Mouse (Mus musculus) left cerebral cortex, postnatal 14 days (tissue): ENCODE results near the gene 2900026A02Rik. TPM values are rescaled to one million over a fixed set of nuclear protein-coding genes. Genes with fewer than 3 reads are reported as not detected.

ENCODE experiments used
- DNase-seq, 2 experiments: peaks; one replicate each; pipeline ENCODE4 v3.0.0; 2021 to 2022; ENCODE audit warnings: low spot score in 2 of 2, mixed read lengths in 1 of 2
- intact Hi-C: fragments of 180-260 bp; cut with DNase I; formaldehyde crosslinking; loops from one replicate; pipeline ENCODE4 v1.15.1; 2025
- total RNA-seq, 2 experiments: library from RNA; stranded (reverse); gene quantifications; 2 replicates each; pipeline ENCODE4 v1.2.3; 2021

2900026A02Rik gene
- total RNA-seq, 2 experiments from 2014 or later: 55.8 to 63.6 TPM

DNA sequence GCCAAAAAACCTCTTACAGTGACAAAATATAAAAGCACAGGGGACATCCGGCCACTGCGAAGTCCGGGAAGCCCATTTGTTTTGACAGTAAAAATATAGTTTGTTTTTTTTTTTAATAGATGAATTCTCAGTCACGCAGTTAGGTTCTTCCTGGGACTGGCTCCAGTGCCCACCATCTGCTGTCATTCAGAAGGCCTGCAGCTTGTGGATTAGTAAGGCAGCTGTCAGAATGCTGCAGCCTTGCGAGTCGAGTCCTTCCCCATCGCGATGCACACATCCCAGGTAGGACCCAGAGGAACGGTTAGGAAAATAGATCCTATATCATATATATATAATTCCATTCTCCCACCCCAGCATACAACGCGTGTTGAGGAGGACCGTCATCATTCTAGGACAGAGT is 134.6 kb downstream of the 2900026A02Rik start:
- DNase-seq: peak in 1 of 2 experiments; percentile 48
- intact Hi-C loops: no loop called here

- no peak for DNase-seq
- intact Hi-C loops: no loop called here
Observed at GRCm38 (mm10) chr5:113085931-113086330, 135.1 kb downstream of the 2900026A02Rik start.

DNA sequence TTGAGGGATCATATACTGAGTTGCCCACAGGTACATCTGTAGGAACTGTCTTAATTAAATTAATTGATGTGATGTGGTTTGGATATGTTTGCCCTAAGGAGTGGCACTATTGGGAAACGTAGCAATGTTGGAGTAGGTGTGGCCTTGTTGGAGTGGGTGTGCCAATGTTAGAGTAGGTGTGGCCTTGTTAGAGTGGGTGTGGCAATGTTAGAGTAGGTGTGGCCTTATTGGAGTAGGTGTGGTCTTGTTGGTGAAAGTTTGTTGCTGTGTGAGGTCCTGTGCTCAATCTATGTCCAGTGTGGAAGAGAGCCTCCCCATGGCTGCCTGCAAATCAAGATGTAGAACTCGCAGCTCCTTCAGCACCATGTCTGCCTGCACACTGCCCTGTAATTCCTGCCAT is 136.7 kb downstream of the 2900026A02Rik start:
- no peak for DNase-seq
- intact Hi-C loops: no loop called here

DNA sequence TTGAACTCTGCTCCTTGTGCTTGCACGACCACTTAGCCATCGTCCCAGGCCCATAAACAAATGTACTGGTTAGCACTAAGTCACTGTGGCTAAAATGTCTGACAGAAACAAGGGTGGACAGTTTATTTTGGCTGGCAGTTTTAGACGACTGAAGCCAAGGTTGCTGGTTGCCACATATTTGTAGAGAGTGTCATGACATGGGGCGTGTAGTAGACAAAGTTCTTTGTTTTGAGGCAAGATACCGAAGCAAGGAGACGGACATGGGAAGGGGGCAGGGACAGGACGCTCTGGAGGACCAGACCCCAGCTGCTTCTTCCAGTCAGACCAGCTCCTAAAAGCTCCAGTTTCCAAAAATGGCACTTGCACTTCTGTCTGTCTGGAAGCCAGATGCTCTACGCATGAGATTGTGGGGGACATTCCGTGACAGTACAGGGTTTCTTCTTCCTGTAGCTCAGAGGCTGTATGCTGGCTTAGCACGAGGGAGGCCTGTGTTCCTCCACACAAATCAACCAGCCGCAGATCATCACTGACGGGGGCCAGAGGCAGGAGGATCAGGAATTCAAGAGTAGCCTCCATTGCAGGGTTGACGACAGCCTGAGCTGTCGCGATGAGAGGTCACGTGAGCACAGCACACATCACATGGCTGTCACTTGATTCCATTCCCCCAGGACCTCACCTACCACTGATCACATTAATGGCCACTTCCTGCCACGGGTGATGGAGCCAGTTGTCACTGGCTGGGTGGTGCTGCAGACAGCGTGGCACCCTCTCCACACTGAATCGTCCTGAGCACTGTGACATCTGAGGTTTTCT is 138.5 kb downstream of the 2900026A02Rik start:
- peak; percentile 35 to 68 for DNase-seq
- intact Hi-C loops: no loop called here

- peak in 1 of 2 experiments; percentile 42 for DNase-seq
- intact Hi-C loops: no loop called here
Observed at GRCm38 (mm10) chr5:113081439-113081838, 139.6 kb downstream of the 2900026A02Rik start, which contains the start of gene Crybb3. Gene Crybb3, minus strand, starts transcription at chr5:113081584.

GRCm38 (mm10) chr5:113081020-113081419 is 140.0 kb downstream of the 2900026A02Rik start:
- no peak for DNase-seq
- intact Hi-C loops: no loop called here

DNA sequence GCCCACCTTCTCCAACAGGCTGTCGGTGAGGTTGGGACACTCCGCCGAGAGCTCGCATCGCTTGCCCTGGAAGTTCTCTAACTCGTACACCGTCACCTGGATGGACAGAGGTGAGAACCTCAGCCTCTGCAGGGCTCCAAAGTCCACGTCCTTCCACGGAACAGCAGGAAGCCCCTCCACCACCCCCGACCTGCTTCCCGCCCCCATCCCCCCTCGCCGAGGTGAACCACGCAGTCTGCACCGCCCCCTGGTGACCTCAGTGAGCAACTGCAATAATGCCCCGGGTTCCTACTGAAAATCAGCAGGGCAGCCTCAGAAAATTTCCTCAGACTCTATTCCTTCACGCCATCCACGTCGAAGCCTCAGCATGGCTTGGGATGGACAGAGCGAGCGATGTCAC is 141.3 kb downstream of the 2900026A02Rik start:
- DNase-seq: peak in 1 of 2 experiments; percentile 65
- intact Hi-C loops: loop anchor here (10.0 kb wide), 1 partner anchor 625 kb away; no protein-coding TSS in a partner anchor

DNA sequence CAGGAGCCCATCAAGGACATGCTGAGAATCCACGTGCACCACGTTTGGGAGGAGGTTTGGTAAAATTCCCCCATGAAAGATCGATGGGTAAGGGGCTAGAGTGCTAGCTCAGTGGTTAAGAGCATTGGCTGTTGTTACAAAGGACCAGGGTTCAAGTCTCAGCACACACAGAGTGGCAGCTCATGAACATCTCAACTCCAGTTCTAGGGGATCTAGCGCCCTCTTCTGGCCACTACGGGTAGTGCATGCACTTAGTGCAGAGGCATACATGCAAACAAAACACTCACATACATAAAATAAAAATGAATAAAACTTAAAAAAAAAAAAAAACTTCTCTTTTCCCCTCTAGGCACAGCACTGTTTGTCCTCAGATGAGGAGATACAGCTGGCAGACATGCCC is 142.3 kb downstream of the 2900026A02Rik start:
- intact Hi-C loops: loop anchor here (10.0 kb wide), 1 partner anchor 624 kb away; no protein-coding TSS in a partner anchor
- no peak for DNase-seq

GRCm38 (mm10) chr5:113070017-113070416 is 151.0 kb downstream of the 2900026A02Rik start, which contains the start of gene Crybb2:
Gene Crybb2, minus strand, starts transcription at chr5:113070117.
- intact Hi-C loops: loop anchor here (10.0 kb wide), 1 partner anchor 615 kb away; no protein-coding TSS in a partner anchor
- DNase-seq: no peak

DNA sequence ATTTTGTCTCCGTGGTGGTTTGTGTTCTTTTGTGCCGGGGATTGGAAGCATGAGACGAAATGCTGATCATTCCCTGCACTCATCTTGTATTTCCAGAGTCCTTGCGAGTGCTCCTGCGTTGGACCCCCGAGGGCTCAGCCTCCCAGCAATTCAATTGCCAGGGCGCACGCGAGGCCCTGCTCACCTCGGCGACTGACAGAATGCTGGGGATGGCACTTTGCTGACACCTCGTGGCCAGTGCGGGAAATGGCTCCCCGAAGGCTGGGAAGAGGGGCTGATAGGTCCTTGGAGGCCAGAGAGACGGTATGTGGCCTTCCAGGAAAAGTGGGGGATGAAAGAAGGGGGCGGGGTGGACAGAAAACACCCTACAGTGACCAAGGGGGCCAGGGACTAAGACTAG is 166.7 kb downstream of the 2900026A02Rik start:
- DNase-seq: peak; percentile 78 to 87
- intact Hi-C loops: loop anchor here (1.0 to 10.0 kb wide), 2 partner anchors 183 to 620 kb away; no protein-coding TSS in a partner anchor

DNA sequence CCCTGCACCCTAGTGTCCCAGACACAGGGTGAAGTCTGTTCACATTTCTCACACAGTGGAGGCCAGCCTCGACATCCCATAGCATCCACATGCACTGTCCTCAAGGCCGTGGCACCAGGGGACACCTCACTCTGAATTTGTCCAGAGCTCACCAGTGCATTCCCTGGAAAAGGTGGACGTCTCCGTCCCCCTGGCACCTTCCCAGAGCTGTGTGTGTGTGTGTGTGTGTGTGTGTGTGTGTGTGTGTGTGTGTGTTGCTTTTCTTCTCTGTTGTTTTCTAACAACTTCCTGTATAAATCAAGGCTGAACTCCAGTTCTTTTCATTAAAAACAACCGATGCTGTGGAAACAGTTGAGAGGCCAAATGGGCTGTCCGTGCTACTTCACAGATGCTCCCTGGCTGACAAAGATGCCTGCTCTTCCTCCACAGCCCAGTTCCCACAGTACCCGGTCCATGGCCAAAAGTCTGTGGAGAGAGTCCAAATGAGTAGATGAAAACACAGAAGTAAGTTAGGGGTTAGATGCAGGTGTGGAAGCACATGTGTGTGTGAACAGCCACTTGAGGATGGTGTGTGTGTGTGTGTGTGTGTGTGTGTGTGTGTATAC is 170.4 kb downstream of the 2900026A02Rik start:
- intact Hi-C loops: loop anchor here (10.0 kb wide), 1 partner anchor 616 kb away; no protein-coding TSS in a partner anchor
- DNase-seq: no peak

GRCm38 (mm10) chr5:113049876-113050275 is 171.2 kb downstream of the 2900026A02Rik start:
- peak in 1 of 2 experiments; percentile 58 for DNase-seq
- intact Hi-C loops: loop anchor here (5.0 to 10.0 kb wide), 2 partner anchors 98 to 615 kb away; no protein-coding TSS in a partner anchor

DNA sequence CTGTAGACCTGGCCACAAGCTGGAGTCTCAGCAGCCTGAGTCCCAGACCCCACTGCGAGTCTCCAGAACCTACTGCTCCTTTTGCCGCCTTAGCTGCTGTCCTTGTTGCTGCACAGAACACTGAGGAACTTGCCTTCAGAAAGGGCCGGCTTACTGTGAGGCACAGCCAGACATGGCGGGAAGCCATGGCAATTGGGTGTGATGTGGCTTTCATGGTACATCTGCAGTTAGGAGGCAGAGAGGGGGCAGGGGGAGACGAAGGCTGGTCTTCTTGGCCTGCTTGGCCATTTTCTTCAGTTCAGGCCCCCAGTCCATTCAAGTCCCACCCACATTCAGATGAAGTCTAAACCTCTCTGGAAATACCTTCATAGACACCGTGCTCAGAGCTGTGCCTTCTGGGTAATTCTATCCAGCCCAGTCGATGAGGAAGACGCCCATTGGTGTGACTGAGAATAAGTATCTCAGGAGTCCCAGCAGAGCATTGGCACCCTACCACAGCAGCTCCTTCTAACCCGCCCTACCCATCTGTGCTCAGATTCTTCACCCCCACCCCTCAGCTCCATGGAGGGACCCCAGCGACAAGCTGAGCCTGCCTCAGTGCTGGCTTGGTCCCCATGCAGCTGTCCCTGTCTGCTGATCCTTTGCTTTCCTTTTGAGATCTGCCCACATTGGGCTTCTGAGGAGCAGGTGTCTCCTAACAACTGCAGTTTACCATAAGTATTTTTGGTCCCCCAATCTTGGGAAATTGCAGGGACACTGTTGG is 175.3 kb downstream of the 2900026A02Rik start:
- DNase-seq: peak; percentile 50 to 76
- intact Hi-C loops: loop anchor here (5.0 kb wide), 1 partner anchor 93 kb away; no protein-coding TSS in a partner anchor

DNA sequence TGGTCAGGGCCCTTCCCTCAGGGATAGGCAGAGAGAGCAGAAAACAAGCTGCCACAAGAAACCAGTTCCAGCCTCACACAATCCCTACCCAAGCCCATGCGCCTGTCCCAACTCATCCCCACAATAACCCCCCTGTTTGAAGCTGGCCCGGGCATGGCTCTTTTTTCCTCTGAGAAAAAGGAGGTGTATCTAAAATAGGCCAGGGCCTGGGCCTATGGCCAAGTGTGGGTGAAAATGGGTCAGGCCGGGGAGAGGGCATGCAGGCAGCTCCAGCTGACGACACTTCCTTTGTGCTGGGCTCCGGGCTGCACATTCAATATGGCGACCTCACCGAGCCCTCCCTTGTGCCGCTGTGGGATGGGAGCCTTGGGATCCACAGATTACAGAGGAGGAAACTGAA is 177.5 kb downstream of the 2900026A02Rik start:
- peak; percentile 59 to 77 for DNase-seq
- intact Hi-C loops: no loop called here

DNA sequence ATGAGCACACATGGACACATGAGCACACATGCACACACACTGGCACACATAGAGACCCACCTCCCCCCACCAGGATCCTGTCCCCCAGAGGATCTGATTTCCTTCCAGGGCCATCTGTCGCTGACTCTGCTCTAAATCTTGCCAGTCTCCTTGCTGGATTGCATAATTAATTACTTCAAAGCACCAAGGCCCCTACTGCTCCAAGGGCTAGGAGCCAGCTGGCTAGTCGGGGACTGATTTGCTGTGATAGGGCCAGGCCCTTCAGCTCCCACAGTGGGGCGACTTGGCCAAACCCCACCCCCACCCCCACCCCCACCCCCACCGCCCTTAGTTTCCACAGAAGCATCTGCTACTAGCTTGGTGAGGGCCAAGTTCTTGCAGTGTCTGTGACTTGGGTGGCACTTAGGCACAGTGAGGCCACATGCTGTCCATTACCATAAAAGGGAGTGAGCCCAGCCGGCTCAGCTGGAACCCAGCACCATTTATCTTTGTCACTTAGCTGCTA is 179.4 kb downstream of the 2900026A02Rik start:
- intact Hi-C loops: no loop called here
- DNase-seq: peak; percentile 67 to 79

DNA sequence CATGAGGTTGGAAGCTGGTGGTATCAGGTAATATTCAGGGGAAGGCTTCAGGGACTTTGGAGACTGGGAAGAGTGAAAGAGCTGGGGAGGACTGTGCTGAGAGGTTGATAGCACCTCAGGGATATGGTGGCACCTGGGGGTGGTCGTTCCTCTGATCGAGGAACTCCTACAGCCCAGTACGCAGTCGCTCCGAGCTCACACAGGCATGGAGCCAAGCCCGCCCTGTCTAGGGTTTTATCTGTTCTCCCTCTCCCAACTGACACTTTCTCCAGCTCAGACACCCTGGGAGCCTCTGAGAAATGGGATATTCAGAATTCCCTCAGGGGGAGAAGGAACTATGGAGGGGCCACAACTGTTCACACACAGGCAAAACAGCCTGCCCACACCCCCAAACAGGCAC is 180.3 kb downstream of the 2900026A02Rik start:
- DNase-seq: peak in 1 of 2 experiments; percentile 38
- intact Hi-C loops: no loop called here

DNA sequence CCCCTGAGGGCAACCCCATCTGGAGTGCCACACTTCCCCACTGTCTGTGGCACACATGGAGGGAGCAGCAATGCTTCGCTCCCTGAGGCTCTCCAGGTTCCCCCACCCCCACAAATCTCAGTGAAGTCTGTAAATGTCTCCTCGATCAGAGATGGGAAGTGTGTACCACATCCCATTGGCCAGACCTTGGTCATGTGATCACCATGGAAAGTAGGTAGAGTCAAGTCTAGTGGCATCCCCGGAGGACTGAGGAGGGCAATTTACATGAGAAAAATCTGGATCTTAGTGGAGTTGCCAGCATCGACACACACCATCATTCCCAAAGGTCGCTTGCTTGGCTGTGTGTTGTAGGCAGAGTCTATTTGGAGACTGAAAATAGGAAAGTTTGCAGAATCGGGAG is 182.4 kb downstream of the 2900026A02Rik start:
- DNase-seq: no peak
- intact Hi-C loops: no loop called here
